Mouse (Mus musculus) MEL (cell line): ENCODE measurements around the gene Ifitm6.

Experiments
- CHD1 ChIP-seq: IDR thresholded peaks from 2 replicates; pipeline ENCODE4 v1.6.1; 2012; ENCODE audit warnings: low read depth, mild to moderate bottlenecking, inconsistent platforms, low read length, improper control_type of control experiment
- CHD2 ChIP-seq: IDR thresholded peaks from 2 replicates; pipeline ENCODE4 v1.6.1; 2011; ENCODE audit warnings: low read length, improper control_type of control experiment
- CTCF ChIP-seq, 3 experiments: IDR thresholded peaks in 2 of 3; conservative IDR thresholded peaks in 1 of 3; 2 replicates each; pipeline ENCODE4 v1.5.1; 2011 to 2012; ENCODE audit warnings: low read length in 3 of 3, low read depth in 2 of 3, mild to moderate bottlenecking in 2 of 3, improper control_type of control experiment in 1 of 3, inconsistent platforms in 1 of 3, mixed read lengths in 1 of 3, moderate library complexity in 1 of 3; ENCODE audit not compliant: control insufficient read depth in 1 of 3, insufficient read depth in 1 of 3, poor library complexity in 1 of 3, severe bottlenecking in 1 of 3
- EP300 ChIP-seq, 2 experiments: IDR thresholded peaks; 2 replicates each; pipeline ENCODE4 v1.6.1; 2011; ENCODE audit warnings: improper control_type of control experiment in 2 of 2, low read length in 2 of 2, low read depth in 1 of 2, mild to moderate bottlenecking in 1 of 2
- NRF1 ChIP-seq: IDR thresholded peaks from 2 replicates; pipeline ENCODE4 v1.6.1; 2014; ENCODE audit warnings: low read depth, mild to moderate bottlenecking, inconsistent platforms, low read length, improper control_type of control experiment, moderate library complexity; ENCODE audit not compliant: poor library complexity, insufficient read depth, severe bottlenecking
- POLR2A ChIP-seq, 2 experiments: IDR thresholded peaks; 2 replicates each; pipeline ENCODE4 v1.6.1; 2011 to 2012; ENCODE audit warnings: low read length in 2 of 2, mild to moderate bottlenecking in 2 of 2, control low read depth in 1 of 2, improper control_type of control experiment in 1 of 2, low read depth in 1 of 2, moderate library complexity in 1 of 2; ENCODE audit not compliant: control insufficient read depth in 1 of 2, insufficient read depth in 1 of 2, poor library complexity in 1 of 2
- USF1 ChIP-seq: IDR thresholded peaks from 2 replicates; pipeline ENCODE4 v1.6.1; 2014; ENCODE audit warnings: low read depth, mild to moderate bottlenecking, inconsistent platforms, low read length, improper control_type of control experiment, moderate library complexity
- ZKSCAN1 ChIP-seq: IDR thresholded peaks from 2 replicates; pipeline ENCODE4 v1.6.1; 2012; ENCODE audit warnings: low read depth, mild to moderate bottlenecking, inconsistent platforms, low read length, improper control_type of control experiment, moderate library complexity

DNA sequence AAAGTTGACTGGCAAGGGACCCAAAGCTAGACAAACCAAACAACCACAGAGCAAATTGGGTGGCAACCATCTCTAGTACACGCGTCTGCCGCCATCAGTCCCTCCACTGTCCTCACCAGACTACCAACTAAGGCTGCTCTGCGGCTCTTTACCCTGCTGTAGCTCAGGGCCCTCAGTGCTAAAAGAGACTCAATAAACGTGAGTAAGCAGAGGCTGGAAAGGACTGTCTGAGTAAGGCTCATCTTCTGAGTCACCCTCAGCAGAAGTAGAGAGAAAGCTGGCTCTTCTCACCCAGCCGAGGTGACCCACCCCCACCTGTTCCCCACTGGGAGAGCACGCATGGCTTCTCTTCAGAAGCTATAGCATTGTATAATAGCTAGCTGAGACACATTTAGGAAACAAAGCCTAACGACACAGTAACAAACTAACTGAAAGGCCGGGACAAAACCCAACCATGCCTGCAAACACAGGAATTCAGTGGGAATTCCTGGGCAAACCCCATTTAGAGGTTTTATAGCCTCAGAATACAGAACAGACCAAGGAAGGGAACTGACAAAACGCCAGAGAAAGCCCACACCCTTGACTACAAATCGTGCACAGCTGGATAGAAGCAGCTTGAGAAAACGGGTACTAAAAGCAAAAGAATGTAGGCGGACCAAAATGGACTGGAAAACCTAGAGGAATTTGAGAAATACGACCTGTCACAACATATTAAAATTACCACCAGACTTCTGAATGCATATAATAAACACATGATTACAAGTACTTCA lies 44.1 kb downstream of the Ifitm6 start:
- TF ChIP-seq EP300 (IDR thresholded peaks at IDR 0.05; ENCODE audit: low read depth in 1 of 2, low read length in 2 of 2) (no peak), POLR2A (IDR thresholded peaks at IDR 0.05; ENCODE audit: control insufficient read depth in 1 of 2, insufficient read depth in 1 of 2, low read depth in 1 of 2, low read length in 2 of 2, poor library complexity in 1 of 2) (no peak), CHD1 (no peak), USF1 (no peak), CHD2 (no peak), ZKSCAN1 (no peak), CTCF (IDR thresholded peaks at IDR 0.05 in 2 of 3, conservative IDR thresholded peaks at IDR 0.05 in 1 of 3; ENCODE audit: control insufficient read depth in 1 of 3, insufficient read depth in 1 of 3, low read depth in 2 of 3, low read length in 3 of 3, poor library complexity in 1 of 3, severe bottlenecking in 1 of 3) (no peak), NRF1 (no peak)
